Mouse (Mus musculus): ENCODE measurements around the gene Fam122b. TPM values are rescaled to one million over a fixed set of nuclear protein-coding genes. Genes with fewer than 3 reads are reported as not detected.

The Fam122b gene
- total RNA-seq, 2 experiments from 2014 or later, result 2.1 to 4.6 TPM

GRCm38 (mm10) chrX:53197681-53198080, 71.9 kb downstream of the Fam122b start:
- no peak for DNase-seq

GRCm38 (mm10) chrX:53196392-53196791, 73.2 kb downstream of the Fam122b start:
- no peak for DNase-seq

Other genes with a start within 250 kb of the Fam122b start
- not detected for gene Plac1, start 29.7 kb downstream of the Fam122b start, total RNA-seq (2021)
- not detected for gene Fam122c, start 3.6 kb upstream of the Fam122b start, total RNA-seq (2021)
- gene Mospd1, start 100.7 kb upstream of the Fam122b start, total RNA-seq (2021), result 10 to 100 TPM; 36.6 to 39.7 TPM
- gene Etd, start 165.1 kb upstream of the Fam122b start, total RNA-seq (2021), result not detected